Mouse (Mus musculus): ENCODE measurements around the gene Auts2.

DNA sequence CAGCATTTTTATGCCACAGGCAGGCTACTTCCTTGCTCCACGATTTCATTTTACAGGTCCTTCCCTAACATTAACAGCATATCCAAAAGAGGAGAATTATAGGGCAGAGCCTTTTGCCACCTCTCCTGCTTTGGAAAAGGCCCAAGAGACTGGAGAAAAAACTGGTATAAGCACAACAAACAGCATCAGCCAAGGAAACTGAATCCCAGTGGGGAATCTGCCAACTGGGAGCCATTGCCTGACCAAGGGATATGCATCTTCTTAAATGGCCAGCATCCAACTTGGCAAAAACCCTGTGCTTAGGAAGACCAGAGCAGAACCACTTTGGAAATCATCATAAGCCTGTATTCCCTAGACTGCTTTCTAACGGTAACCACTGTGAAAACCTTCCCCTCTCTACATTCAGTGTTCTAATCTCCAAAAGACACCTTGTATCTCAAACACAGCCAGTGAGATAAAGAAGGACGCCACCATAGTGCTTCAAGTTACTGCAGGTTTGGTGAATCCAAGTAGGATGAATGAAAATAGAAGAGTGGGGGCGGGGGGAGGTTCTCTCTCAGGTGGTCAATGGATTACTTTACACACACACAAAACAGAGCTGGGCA lies 169.6 kb downstream of the Auts2 start:
- no peak for TF ChIP-seq EP300 (IDR thresholded peaks at IDR 0.05; ENCODE audit: low read depth)
- TF ChIP-seq CTCF (IDR thresholded peaks at IDR 0.05; ENCODE audit: low read depth), result no peak
